Mouse (Mus musculus): ENCODE data around the gene Lmx1a. TPM values are rescaled to one million over a fixed set of nuclear protein-coding genes. Genes with fewer than 3 reads are reported as not detected.

Gene Lmx1a
- not detected for polyA plus RNA-seq (2017; shearing (Covaris generic))

DNA sequence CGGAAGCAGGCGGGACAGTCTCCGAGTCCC lies at the start of gene Lmx1a:
Gene Lmx1a (plus strand): TSS at position 6 of the 30 bp plus-strand sequence.

Other genes starting within 250 kb of the Lmx1a start
- gene Lrrc52, start 222.5 kb upstream of the Lmx1a start, polyA plus RNA-seq (2017; shearing (Covaris generic)): not detected
- not detected for gene Rxrg, start 90.9 kb upstream of the Lmx1a start, polyA plus RNA-seq (2017; shearing (Covaris generic))

All from activated CD4-positive, CD25-positive, alpha-beta regulatory T cell (primary cell).